Mouse (Mus musculus) heart, embryonic 16.5 days (tissue): ENCODE results near the gene Pigp. TPM values are rescaled to one million over a fixed set of nuclear protein-coding genes. Genes with fewer than 3 reads are reported as not detected.

Experiments
- ATAC-seq: fragments of 200-750 bp; cut with Nextera tagmentation; replicated peaks from 2 replicates; pipeline ENCODE4 v1.8.0; 2017; ENCODE audit warnings: moderate number of reproducible peaks; ENCODE audit not compliant: insufficient read depth, low FRiP score; ENCODE audit errors: extremely low read depth
- H3K27ac ChIP-seq: fragments of 300-500 bp; sonication (generic); 2 replicates; pipeline ENCODE4 v1.5.1; 2014; ENCODE audit warnings: mild to moderate bottlenecking, low read length, control low read depth, moderate library complexity
- H3K27me3 ChIP-seq: fragments of 300-500 bp; sonication (generic); 2 replicates; pipeline ENCODE4 v1.6.1; 2014; ENCODE audit warnings: low read length, mixed read lengths; ENCODE audit not compliant: control insufficient read depth, insufficient read depth
- H3K36me3 ChIP-seq: fragments of 300-500 bp; sonication (generic); 2 replicates; pipeline ENCODE4 v1.6.1; 2014; ENCODE audit not compliant: control insufficient read depth, insufficient read depth
- H3K4me1 ChIP-seq: fragments of 300-500 bp; sonication (generic); 2 replicates; pipeline ENCODE4 v1.6.1; 2014; ENCODE audit warnings: low read length, mixed read lengths; ENCODE audit not compliant: control insufficient read depth, insufficient read depth
- H3K4me2 ChIP-seq: fragments of 300-500 bp; sonication (generic); 2 replicates; pipeline ENCODE4 v1.6.1; 2014; ENCODE audit warnings: low read depth, mild to moderate bottlenecking, control low read depth, low read length
- H3K4me3 ChIP-seq: fragments of 300-500 bp; sonication (generic); 2 replicates; pipeline ENCODE4 v1.5.1; 2014; ENCODE audit warnings: mild to moderate bottlenecking, control low read depth, low read length
- H3K9ac ChIP-seq: fragments of 300-500 bp; sonication (generic); 2 replicates; pipeline ENCODE4 v1.6.1; 2014; ENCODE audit warnings: low read length, control low read depth
- H3K9me3 ChIP-seq: fragments of 300-500 bp; sonication (generic); replicated peaks from 2 replicates; pipeline ENCODE4 v1.6.1; 2016; ENCODE audit warnings: low read length; ENCODE audit not compliant: control insufficient read depth
- WGBS: fragments of 180-500 bp; shearing (Covaris S2); extraction: QIAGEN DNeasy Blood & Tissue Kit; methylation state at CpG from one replicate; pipeline ENCODE4 v1.1.7; 2014; 5-methylcytosine and 5-hydroxymethylcytosine counted together
- polyA plus RNA-seq: library from polyadenylated mRNA; unstranded; fragments of >200 nt; fragmentation: Nextera tagmentation; extraction: Ambion mirVana; gene quantifications from 2 replicates; pipeline ENCODE4 v1.2.1, GENCODE M21; 2015

Pigp gene
- polyA plus RNA-seq = 105 and 119 TPM in 2 replicates

- peak within 1 kb of the TSS; percentile 74 for H3K4me2 ChIP-seq
- ATAC-seq = peak; percentile 74
- under 1% methylated on average over 43 of the region's 43 CpGs for WGBS
- H3K27ac ChIP-seq = peak within 1 kb of the TSS; percentile 98
- H3K36me3 ChIP-seq = no peaks in the 10 kb centered on the region
- H3K4me3 ChIP-seq = peak within 1 kb of the TSS; percentile 71
- H3K4me1 ChIP-seq = peaks cover 26% of the 10 kb centered on the region
- no peaks in the 10 kb centered on the region for H3K9me3 ChIP-seq
- H3K9ac ChIP-seq = peak within 1 kb of the TSS; percentile 89
- H3K27me3 ChIP-seq = no peaks in the 10 kb centered on the region
Measured at GRCm38 (mm10) chr16:94371301-94371931, at the start of gene Pigp. Gene Pigp, minus strand, starts transcription at chr16:94371842.

- Histone ChIP-seq H3K9me3 (peaks cover 7% of the 10 kb centered on the region; the same call in 1 of the 2 replicates), H3K4me1 (no peaks in the 10 kb centered on the region), H3K4me3 (no peak overlapping the region), H3K36me3 (peaks cover 58% of the 10 kb centered on the region), H3K4me2 (no peak overlapping the region), H3K9ac (no peak overlapping the region), H3K27ac (no peak overlapping the region), H3K27me3 (no peaks in the 10 kb centered on the region)
- no peak for ATAC-seq
- 92% methylated on average over 3 of the region's 3 CpGs for WGBS
Measured at GRCm38 (mm10) chr16:94420498-94420897, 48.9 kb upstream of the Pigp start.

- Histone ChIP-seq H3K36me3 (peaks cover 21% of the 10 kb centered on the region), H3K27me3 (no peaks in the 10 kb centered on the region), H3K9me3 (no peaks in the 10 kb centered on the region), H3K27ac (no peak overlapping the region), H3K4me1 (peaks cover 12% of the 10 kb centered on the region), H3K4me2 (no peak overlapping the region), H3K9ac (no peak overlapping the region), H3K4me3 (no peak overlapping the region)
- 86% methylated on average over 6 of the region's 6 CpGs for WGBS
- no peak for ATAC-seq
Measured at GRCm38 (mm10) chr16:94414151-94414550, 42.5 kb upstream of the Pigp start.

- Histone ChIP-seq H3K4me3 (no peak overlapping the region), H3K9me3 (no peaks in the 10 kb centered on the region), H3K36me3 (peaks cover 13% of the 10 kb centered on the region), H3K27me3 (no peaks in the 10 kb centered on the region), H3K4me2 (no peak overlapping the region), H3K27ac (no peak overlapping the region), H3K9ac (no peak overlapping the region), H3K4me1 (peaks cover 12% of the 10 kb centered on the region)
- WGBS = 88% methylated on average over 4 of the region's 4 CpGs
- ATAC-seq = no peak
Measured at GRCm38 (mm10) chr16:94412760-94413159, 41.1 kb upstream of the Pigp start.

- H3K4me1 ChIP-seq = peaks cover 12% of the 10 kb centered on the region
- no peaks in the 10 kb centered on the region for H3K9me3 ChIP-seq
- no peak overlapping the region for H3K9ac ChIP-seq
- no peak overlapping the region for H3K4me2 ChIP-seq
- no peak overlapping the region; the same call in 1 of the 2 replicates for H3K27ac ChIP-seq
- peaks cover 12% of the 10 kb centered on the region for H3K36me3 ChIP-seq
- WGBS = 55% methylated on average over 2 of the region's 2 CpGs
- no peak overlapping the region for H3K4me3 ChIP-seq
- ATAC-seq = no peak
- no peaks in the 10 kb centered on the region for H3K27me3 ChIP-seq
Measured at GRCm38 (mm10) chr16:94412198-94412597, 40.6 kb upstream of the Pigp start.

- Histone ChIP-seq H3K4me1 (peaks cover 12% of the 10 kb centered on the region), H3K27ac (peak overlapping the region; percentile 51), H3K36me3 (peaks cover 9% of the 10 kb centered on the region), H3K4me3 (no peak overlapping the region), H3K27me3 (no peaks in the 10 kb centered on the region), H3K9me3 (no peaks in the 10 kb centered on the region), H3K4me2 (0 out of 2 replicates have a peak overlapping the region, but pooled peaks have one; percentile 10), H3K9ac (no peak overlapping the region)
- ATAC-seq = peak; percentile 73
- WGBS = 48% methylated on average over 3 of the region's 3 CpGs
Measured at GRCm38 (mm10) chr16:94411287-94411686, 39.6 kb upstream of the Pigp start.

GRCm38 (mm10) chr16:94402185-94402584 is 30.5 kb upstream of the Pigp start:
- 0 out of 2 replicates have a peak, but pooled peaks have one; percentile 21 for ATAC-seq
- H3K9me3 ChIP-seq = no peaks in the 10 kb centered on the region
- no peak overlapping the region for H3K27ac ChIP-seq
- peaks cover 16% of the 10 kb centered on the region for H3K4me1 ChIP-seq
- no peak overlapping the region for H3K4me2 ChIP-seq
- WGBS = 70% methylated on average over 4 of the region's 4 CpGs
- peaks cover 13% of the 10 kb centered on the region for H3K36me3 ChIP-seq
- no peak overlapping the region for H3K4me3 ChIP-seq
- H3K9ac ChIP-seq = no peak overlapping the region
- H3K27me3 ChIP-seq = no peaks in the 10 kb centered on the region

- Histone ChIP-seq H3K9ac (no peak overlapping the region), H3K4me1 (peaks cover 16% of the 10 kb centered on the region), H3K4me3 (no peak overlapping the region), H3K27me3 (no peaks in the 10 kb centered on the region), H3K36me3 (peaks cover 13% of the 10 kb centered on the region), H3K9me3 (no peaks in the 10 kb centered on the region), H3K27ac (no peak overlapping the region), H3K4me2 (no peak overlapping the region)
- 30% methylated on average over 2 of the region's 2 CpGs for WGBS
- ATAC-seq = no peak; the same call in 1 of the 2 replicates
Measured at GRCm38 (mm10) chr16:94401636-94402035, 30.0 kb upstream of the Pigp start.

- Histone ChIP-seq H3K9me3 (no peaks in the 10 kb centered on the region), H3K27me3 (no peaks in the 10 kb centered on the region), H3K4me2 (no peak overlapping the region), H3K4me1 (peaks cover 16% of the 10 kb centered on the region), H3K9ac (no peak overlapping the region), H3K4me3 (no peak overlapping the region), H3K27ac (peak overlapping the region; percentile 17), H3K36me3 (peaks cover 11% of the 10 kb centered on the region)
- ATAC-seq = 0 out of 2 replicates have a peak, but pooled peaks have one; percentile 9
- WGBS = 43% methylated on average over 2 of the region's 2 CpGs
Measured at GRCm38 (mm10) chr16:94399141-94399540, 27.5 kb upstream of the Pigp start.
